Mouse (Mus musculus) heart, postnatal 0 days (tissue): ENCODE results near the gene Klhl29. TPM values are rescaled to one million over a fixed set of nuclear protein-coding genes. Genes with fewer than 3 reads are reported as not detected.

Source experiments
- ATAC-seq: fragments of 200-750 bp; cut with Nextera tagmentation; 2 replicates; pipeline ENCODE4 v1.8.0; 2017; ENCODE audit warnings: low read depth, moderate number of reproducible peaks, moderate library complexity; ENCODE audit not compliant: insufficient read depth
- DNase-seq: peaks from one replicate; pipeline ENCODE4 v3.0.0-alpha.2; 2016; ENCODE audit warnings: low spot score
- H3K27ac ChIP-seq: fragments of 300-500 bp; sonication (generic); 2 replicates; pipeline ENCODE4 v1.5.1; 2014; ENCODE audit warnings: low read depth, mild to moderate bottlenecking
- H3K27me3 ChIP-seq: fragments of 300-500 bp; sonication (generic); 2 replicates; pipeline ENCODE4 v1.6.1; 2014; ENCODE audit warnings: low read length, mixed read lengths; ENCODE audit not compliant: control insufficient read depth, insufficient read depth
- H3K36me3 ChIP-seq: fragments of 300-500 bp; sonication (generic); replicated peaks from 2 replicates; pipeline ENCODE4 v1.6.1; 2014; ENCODE audit warnings: low read length, mixed read lengths; ENCODE audit not compliant: control insufficient read depth, insufficient read depth
- H3K4me1 ChIP-seq: fragments of 300-500 bp; sonication (generic); 2 replicates; pipeline ENCODE4 v1.6.1; 2014; ENCODE audit warnings: antibody characterized with exemption; ENCODE audit not compliant: control insufficient read depth, insufficient read depth
- H3K4me2 ChIP-seq: fragments of 300-500 bp; sonication (generic); 2 replicates; pipeline ENCODE4 v1.6.1; 2014; ENCODE audit warnings: low read depth, mild to moderate bottlenecking, low read length, moderate library complexity
- H3K4me3 ChIP-seq: fragments of 300-500 bp; sonication (generic); 2 replicates; pipeline ENCODE4 v1.5.1; 2014; ENCODE audit warnings: low read depth, low read length
- H3K9ac ChIP-seq: fragments of 300-500 bp; sonication (generic); replicated peaks from 2 replicates; pipeline ENCODE4 v1.6.1; 2014; ENCODE audit warnings: low read depth, low read length, mixed read lengths
- H3K9me3 ChIP-seq: fragments of 300-500 bp; sonication (generic); replicated peaks from 2 replicates; pipeline ENCODE4 v1.6.1; 2016; ENCODE audit warnings: low read length; ENCODE audit not compliant: control insufficient read depth
- CTCF ChIP-seq: IDR thresholded peaks from 2 replicates; pipeline ENCODE4 v1.5.1; 2016; ENCODE audit warnings: antibody characterized with exemption, control low read depth, low read depth
- EP300 ChIP-seq: IDR thresholded peaks from 2 replicates; pipeline ENCODE4 v1.6.1; 2016; ENCODE audit warnings: antibody characterized with exemption, low read depth
- WGBS: fragments of 180-500 bp; shearing (Covaris S2); extraction: QIAGEN DNeasy Blood & Tissue Kit; methylation state at CpG from one replicate; pipeline ENCODE4 v1.1.7; 2014; 5-methylcytosine and 5-hydroxymethylcytosine counted together
- polyA plus RNA-seq: library from polyadenylated mRNA; unstranded; fragments of >200 nt; fragmentation: Nextera tagmentation; extraction: Ambion mirVana; gene quantifications from 2 replicates; pipeline ENCODE4 v1.2.1, GENCODE M21; 2015
- total RNA-seq: library from RNA; depleted of rRNA; stranded (reverse); fragments of >200 nt; gene quantifications from 2 replicates; pipeline ENCODE4 v1.2.3, GENCODE M21; 2014; ENCODE audit warnings: low replicate concordance

Klhl29 gene
- total and polyA plus RNA-seq, 2 experiments from 2014 or later, result 0.04 to 0.11 TPM

GRCm38 (mm10) chr12:5207941-5208905 is 167.3 kb downstream of the Klhl29 start:
- H3K27me3 ChIP-seq, result no peaks in the 10 kb centered on the region
- WGBS, result 83% methylated on average over 17 of the region's 17 CpGs
- H3K9me3 ChIP-seq, result no peaks in the 10 kb centered on the region
- no peak overlapping the region for H3K9ac ChIP-seq
- H3K36me3 ChIP-seq, result no peaks in the 10 kb centered on the region
- DNase-seq (no peak), ATAC-seq (no peak)
- H3K4me2 ChIP-seq, result no peak overlapping the region
- TF ChIP-seq CTCF, result no peak
- TF ChIP-seq EP300, result no peak
- no peak overlapping the region for H3K4me3 ChIP-seq
- no peak overlapping the region for H3K27ac ChIP-seq
- peaks cover 2% of the 10 kb centered on the region; the same call in 1 of the 2 replicates for H3K4me1 ChIP-seq

GRCm38 (mm10) chr12:5207172-5207571 is 168.3 kb downstream of the Klhl29 start:
- TF ChIP-seq CTCF (no peak), EP300 (no peak)
- no peak overlapping the region for H3K4me2 ChIP-seq
- no peak for ATAC-seq
- no peak overlapping the region for H3K27ac ChIP-seq
- no peak for DNase-seq
- H3K36me3 ChIP-seq, result no peaks in the 10 kb centered on the region
- no peak overlapping the region for H3K9ac ChIP-seq
- H3K9me3 ChIP-seq, result no peaks in the 10 kb centered on the region
- no peaks in the 10 kb centered on the region for H3K27me3 ChIP-seq
- 81% methylated on average over 4 of the region's 4 CpGs for WGBS
- no peak overlapping the region for H3K4me3 ChIP-seq
- no peaks in the 10 kb centered on the region for H3K4me1 ChIP-seq

GRCm38 (mm10) chr12:5204071-5204840 is 171.2 kb downstream of the Klhl29 start:
- 76% methylated on average over 11 of the region's 11 CpGs for WGBS
- Histone ChIP-seq H3K4me3 (no peak overlapping the region), H3K27me3 (no peaks in the 10 kb centered on the region), H3K27ac (no peak overlapping the region), H3K9ac (no peak overlapping the region), H3K4me2 (no peak overlapping the region), H3K4me1 (no peaks in the 10 kb centered on the region), H3K9me3 (no peaks in the 10 kb centered on the region), H3K36me3 (no peaks in the 10 kb centered on the region)
- DNase-seq, result no peak
- no peak for TF ChIP-seq CTCF
- ATAC-seq, result no peak

- Histone ChIP-seq H3K4me2 (no peak overlapping the region), H3K9me3 (no peaks in the 10 kb centered on the region), H3K36me3 (no peaks in the 10 kb centered on the region), H3K27me3 (no peaks in the 10 kb centered on the region), H3K9ac (no peak overlapping the region), H3K27ac (no peak overlapping the region), H3K4me1 (no peaks in the 10 kb centered on the region), H3K4me3 (no peak overlapping the region)
- TF ChIP-seq EP300, result no peak
- TF ChIP-seq CTCF, result no peak
- 55% methylated on average over 5 of the region's 5 CpGs for WGBS
- ATAC-seq (no peak), DNase-seq (no peak)
These were observed 172.1 kb downstream of the Klhl29 start for GRCm38 (mm10) chr12:5203385-5203784.

- Histone ChIP-seq H3K36me3 (no peaks in the 10 kb centered on the region), H3K27ac (no peak overlapping the region), H3K4me1 (no peaks in the 10 kb centered on the region), H3K4me2 (no peak overlapping the region), H3K9me3 (no peaks in the 10 kb centered on the region), H3K9ac (no peak overlapping the region), H3K4me3 (no peak overlapping the region), H3K27me3 (no peaks in the 10 kb centered on the region)
- ATAC-seq, result no peak
- no peak for DNase-seq
- TF ChIP-seq EP300, result no peak
- TF ChIP-seq CTCF, result no peak
- 43% methylated on average over 4 of the region's 4 CpGs for WGBS
These were observed 177.2 kb downstream of the Klhl29 start for GRCm38 (mm10) chr12:5198254-5198653.
